Mouse (Mus musculus) cerebellum, adult (tissue): Measurements from ENCODE around the gene Osbpl9.

ENCODE experiments used
- ATAC-seq: cut with Nextera tagmentation; 2 replicates; pipeline ENCODE4 v1.9.2; 2017; ENCODE audit warnings: mild to moderate bottlenecking, moderate library complexity, mixed read lengths; ENCODE audit not compliant: insufficient number of reproducible peaks, low FRiP score, low TSS enrichment

Gene Osbpl9

DNA sequence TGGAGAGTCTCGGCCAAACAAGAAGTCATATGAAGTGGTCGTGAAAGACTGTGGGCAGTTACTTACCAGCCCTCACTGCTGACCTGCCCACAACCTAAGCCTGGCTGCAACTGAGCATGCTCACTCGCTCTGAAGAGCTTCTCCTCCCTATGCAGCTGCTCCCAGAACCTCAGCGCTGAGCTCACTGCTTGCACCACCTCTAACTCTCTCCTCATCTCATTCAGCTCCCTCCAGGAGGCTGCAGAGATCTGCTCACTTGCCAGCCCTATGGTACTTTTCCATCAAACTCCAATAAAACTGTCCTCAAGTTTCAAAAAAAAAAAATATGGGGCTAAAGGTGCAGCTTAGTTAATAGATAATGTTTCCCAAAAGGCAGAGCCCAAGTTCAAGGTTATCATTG lies 63.5 kb downstream of the Osbpl9 start:
- ATAC-seq: no peak

DNA sequence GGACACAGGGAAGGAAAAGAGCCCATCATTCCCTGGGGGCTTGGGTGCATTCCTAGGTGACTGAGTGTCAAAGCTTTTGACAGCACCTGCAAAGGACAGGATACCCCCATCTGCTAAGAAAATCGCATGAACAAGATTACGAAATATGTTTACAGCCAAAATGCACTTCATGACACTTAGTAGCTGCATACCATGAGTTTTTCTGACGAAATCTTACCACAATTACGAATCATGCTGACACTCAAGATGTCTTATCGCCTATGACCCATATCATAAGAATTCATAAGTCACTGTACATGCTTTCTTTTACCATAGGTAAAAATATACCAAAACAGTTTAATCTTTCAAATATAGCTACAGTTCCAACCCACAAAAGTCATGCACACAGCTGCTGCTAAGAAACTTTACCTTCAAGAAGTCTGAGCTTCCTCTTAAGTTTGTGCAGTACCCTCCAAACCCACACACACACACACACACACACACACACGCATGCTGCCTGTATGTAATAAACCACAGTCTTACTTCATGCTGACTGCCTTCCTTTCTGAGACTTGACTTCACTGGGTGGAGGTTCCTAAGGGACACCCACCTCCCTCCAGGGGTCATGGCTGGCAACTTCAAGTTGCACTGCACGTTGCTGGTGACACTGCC lies 65.5 kb downstream of the Osbpl9 start:
- ATAC-seq: no peak

DNA sequence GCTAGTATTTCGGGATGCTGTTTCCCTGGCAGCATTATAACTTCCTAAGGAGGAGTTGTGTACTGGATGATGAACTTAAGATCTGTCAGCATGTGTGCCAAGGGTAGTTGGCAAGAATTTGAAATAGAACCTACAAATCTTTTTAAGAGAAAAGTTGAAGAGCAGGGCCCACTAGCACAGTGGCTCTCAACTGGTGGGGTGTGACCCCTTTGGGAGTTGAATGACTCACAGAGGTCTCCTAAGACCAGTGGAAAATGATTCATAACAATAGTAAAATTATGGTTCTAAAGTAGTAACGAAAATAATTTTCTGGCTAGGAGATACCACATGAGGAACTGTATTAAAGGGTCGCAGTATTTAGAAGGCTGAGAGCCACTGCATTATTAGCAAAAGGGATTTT lies 67.1 kb downstream of the Osbpl9 start:
- ATAC-seq: no peak

DNA sequence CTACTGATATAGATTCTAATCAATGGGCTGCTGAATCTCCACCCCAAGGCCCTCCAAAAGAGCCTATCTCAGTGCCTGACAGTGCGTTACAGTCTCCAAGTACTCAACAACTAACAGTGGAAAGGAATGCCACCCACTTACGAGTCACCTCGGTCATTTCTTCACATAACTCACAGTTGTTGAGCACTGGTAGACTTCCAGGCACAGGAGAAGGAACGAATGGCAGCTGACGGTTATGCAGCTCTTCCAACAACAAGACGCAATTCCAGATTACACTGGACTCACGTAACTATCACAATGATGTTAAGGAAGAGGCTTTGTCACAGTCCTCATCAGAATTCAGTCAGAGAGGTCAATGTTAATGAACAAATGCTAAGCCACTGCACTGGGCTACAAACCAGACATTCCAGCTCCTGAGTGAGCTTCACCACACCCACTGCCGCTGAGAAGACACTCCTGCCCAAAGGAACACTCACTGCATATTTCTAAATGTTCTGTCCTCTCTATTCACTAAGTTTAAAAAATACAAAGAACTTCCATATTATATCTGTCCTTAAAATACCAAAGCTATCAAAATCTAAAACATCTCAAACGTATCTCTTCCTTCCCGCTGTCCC lies 70.7 kb downstream of the Osbpl9 start:
- ATAC-seq: no peak

DNA sequence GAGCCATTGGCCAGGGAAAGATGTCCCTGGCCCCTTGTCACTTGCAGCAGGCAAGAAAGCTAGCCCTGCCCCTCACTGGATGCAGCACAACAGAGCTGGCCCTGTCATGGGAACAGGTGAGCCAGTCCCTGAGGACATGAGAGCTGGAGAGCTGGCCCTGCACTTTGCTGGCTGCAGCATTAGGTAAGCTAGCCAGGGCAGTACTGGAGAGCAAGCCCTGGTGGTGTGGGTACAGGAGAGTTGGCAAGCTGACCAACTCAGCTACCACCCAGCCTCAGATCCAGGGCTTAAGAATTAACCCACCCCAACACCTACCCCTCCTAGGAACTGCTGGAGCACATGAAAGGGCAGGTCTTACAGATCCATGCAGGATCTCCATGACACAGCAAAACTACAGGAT lies 73.1 kb downstream of the Osbpl9 start:
- ATAC-seq: no peak

DNA sequence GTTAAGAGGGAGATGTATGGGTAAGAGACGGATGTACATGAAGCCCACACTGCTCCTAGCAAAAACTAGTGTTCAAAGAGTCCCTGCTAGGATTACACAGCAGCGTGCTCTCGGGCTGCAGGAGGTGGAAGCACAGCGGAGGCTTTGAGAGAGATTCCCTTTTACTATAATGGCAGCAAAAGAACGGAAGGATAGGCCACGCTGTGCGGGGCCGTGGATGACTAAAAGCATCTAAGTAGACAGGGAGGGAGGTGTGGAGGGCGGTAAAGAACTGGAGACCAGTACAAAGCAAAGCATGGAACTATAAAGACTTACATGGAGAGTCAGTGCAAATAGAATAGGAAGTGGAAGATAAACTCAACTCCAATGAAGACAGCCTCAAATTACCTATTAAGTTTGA lies 74.1 kb downstream of the Osbpl9 start:
- no peak for ATAC-seq

DNA sequence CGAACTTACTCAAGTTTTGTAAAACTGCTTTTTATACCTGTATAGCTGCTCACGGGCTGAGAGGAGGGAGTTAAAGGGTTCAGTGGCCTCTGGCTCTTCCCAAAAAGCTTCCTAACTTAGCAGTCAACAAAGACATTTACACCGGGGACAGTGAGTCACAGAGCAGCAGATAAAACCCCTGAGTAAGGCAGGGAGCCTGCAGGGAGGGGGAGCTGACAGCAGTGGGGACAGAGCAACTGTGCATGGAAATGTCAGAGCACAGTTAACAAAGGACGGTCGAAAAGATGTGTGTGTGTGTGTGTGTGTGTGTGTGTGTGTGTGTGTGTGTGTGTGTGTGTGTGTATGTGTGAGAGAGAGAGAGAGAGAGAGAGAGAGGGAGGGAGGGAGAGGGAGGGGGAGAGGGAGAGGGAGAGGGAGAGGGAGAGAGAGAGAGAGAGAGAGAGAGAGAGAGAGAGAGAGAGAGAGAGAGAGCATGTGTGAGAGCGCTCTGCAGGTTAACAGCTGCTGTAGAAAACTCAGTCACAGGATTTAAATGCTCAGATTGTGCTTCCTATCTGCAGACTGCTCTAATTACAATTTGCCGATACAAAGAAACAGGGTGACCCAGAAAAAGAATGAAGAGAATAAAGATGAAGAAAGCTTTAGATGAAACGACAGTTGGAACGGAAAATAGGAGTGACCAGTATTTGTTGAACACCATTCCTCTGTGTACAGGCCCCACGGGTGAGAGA lies 75.1 kb downstream of the Osbpl9 start:
- ATAC-seq: no peak

DNA sequence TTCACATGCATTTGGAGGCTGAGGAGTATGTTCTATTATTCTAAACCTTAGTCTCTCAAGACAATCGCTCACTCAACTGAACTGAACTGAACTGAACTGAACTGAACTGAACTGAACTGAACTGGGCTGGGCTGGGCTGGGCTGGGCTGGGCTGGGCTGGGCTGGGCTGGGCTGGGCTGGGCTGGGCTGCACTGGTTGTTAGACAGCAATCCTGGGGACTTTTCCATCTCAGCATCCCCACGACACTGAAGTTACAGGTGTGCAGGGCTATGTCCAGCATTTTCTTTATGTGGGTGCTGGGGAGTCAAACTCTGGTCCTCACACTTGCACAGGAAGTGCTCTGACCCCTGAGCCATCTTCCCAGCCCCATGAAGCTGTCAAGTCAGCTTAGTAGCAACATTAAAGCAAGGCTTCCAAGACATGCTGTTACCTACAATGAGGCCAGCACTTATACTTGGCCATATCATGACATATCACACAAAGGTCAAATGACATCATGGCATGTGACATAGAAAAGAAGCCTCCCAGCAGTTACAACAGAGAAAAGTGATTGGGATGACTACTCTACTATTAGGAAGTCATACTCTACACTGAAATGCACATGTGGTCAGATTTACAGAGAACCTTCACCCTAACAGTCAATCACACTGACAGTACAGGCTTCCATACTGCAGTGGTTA lies 76.2 kb downstream of the Osbpl9 start:
- no peak for ATAC-seq

DNA sequence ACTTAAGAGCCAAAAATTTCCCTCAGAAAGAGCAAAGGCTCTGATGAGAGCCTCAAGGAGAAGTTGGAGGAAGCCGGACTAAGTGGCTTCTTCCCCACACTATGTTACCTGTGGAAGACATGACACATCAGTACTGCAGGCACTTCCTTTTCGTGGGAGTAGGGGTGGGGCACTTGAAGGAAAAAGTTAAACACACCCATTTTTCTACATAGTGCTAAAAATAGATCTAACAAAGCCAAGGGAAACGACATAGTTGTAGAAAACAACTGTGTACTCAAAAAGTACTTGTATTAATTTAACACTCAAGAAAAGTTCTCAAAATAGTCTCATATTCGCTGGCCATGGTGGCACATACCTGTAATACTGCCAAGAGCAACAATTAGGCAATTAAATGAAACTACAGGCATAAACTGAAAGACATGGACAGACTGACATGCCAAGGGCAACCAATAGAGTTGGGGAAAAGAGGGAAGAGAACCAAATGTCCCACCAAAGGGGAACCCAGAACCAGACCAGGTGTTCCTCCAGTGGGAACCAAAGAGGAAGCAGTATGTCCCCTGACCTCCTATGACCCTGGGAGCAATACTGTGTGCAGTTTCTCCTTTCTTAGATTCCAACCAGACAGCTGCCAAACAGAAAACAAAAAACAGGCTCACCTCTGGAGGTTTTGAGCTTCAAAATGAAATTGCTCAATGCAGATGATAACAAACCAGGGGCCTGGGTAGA lies 79.1 kb downstream of the Osbpl9 start:
- no peak for ATAC-seq

DNA sequence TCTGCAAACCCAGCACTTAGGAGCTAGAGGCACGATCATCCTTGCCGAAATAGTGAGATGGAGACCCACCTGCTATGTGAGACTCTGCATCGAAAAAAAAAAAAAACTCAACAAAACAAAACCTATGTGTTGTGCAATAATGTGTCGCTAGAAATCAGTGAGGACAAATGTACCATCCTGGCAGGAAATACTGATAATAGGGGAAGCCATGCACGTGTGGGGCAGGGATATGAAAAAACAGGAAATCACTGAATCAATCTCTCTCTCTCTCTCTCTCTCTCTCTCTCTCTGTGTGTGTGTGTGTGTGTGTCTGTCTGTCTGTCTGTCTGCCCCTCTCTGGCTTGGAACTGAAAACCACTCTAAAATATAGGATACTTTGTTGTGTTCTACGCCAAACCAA lies 81.3 kb downstream of the Osbpl9 start:
- no peak for ATAC-seq

DNA sequence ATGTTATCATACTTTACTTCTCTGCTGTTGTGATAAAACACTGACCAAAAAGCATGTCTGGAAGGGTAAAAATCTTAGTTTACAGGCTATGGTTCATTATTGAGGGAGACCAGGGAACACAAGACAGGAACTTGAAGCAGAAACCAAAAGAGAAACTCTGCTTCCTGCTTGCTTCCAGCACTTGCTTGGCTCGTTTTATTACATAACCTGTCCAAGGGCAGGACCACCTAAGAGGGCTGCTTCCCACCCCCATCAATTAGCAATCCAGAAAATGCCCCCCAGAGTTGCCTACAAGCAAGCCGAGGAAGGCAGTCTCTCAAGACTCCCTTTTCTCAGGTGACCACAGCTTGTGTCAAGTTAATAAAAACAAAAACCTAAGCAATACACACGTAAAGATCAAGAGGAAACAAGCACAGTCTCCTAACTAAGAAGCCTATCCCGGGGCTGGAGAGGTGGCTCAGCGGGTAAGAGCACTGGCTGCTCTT lies 82.4 kb downstream of the Osbpl9 start:
- ATAC-seq: no peak

DNA sequence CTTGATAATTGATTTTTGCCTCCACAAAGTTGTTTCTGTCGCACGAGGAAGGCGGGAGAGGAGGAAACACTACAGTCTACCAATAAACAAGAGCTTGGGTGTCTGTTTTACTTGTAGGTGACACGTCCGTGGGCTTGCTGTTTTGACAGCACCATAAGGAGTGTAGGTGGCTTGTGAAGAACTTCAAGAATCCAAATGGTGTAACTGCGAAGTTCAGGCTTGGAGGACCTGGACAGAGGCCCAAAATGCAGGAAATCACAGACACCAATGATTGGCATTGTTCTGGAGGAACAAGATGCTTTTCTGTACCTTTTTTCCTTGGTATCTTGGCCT lies 83.8 kb downstream of the Osbpl9 start:
- ATAC-seq: peak; percentile 47

DNA sequence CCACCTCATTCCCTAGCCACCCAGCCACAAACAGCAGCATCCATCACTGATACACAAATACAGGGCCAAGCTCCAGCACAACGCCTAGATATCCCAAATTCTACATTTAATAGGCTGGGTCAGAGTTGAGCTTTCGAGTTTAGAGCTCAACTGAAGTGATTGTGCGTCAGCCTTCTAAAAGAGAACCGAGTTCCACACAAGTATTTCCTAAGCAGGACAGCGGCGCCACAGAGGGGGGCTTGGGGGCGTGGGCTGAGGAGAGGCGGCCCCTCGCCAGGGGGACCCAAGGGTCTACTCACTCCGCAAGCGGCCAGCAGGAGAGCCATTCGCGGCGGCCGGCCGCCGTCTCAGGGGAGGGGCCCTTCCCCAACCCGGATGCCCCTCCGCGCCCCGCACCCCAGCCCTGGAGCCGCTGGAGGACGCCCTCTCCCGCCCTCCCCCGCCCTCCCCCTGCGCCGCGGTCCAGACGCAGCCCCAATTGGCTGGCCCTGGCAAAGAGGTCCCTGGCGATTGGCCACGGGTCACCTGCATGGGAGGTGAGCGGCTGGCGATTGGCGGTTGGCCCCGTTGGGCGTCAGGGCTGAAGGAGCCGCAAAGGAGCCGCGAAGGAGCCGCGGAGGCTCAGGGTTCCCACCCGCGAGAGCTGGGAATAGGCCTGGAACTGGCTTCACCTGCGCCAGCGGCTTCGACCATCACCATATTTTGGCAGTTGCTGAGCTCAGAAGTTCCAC lies 84.3 kb downstream of the Osbpl9 start:
- ATAC-seq: peak; percentile 96

DNA sequence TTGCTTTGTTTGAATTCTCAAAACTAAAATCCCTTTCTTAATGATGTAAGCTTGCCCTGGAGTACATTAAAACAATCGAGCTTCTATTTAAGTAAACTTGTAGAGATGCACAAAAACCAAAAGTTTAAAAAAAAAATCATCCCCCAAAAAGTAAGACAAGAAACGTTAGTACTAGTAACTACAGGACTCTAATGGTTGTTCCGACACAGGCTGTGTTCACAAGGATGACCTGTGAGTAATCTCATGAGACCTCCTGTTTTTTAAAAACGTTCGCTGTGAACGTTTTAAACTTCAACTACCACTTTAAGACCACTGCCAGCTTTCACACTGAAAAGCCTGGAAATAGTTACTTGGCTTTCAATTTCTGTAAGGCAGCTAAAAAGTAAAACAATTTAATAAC lies 85.1 kb downstream of the Osbpl9 start:
- ATAC-seq: no peak

DNA sequence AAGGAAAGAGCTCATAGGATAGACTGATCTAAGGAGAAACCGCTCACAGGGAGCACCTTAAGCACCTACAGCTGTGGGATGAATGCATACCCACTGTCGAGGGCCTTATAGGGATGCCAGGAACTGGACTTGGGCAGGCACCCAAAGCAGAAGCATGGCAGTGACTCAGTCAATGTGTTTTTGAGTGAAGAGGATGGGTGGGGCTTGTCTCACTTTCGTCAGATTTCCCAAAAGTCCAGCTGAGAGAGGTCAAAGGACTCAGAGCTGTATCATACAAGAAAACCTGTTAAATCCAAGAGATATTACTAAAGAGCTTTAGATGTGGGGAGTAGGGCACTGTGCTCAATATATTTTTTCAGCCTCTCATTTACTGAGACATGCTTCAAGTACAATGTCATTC lies 85.6 kb downstream of the Osbpl9 start:
- no peak for ATAC-seq

DNA sequence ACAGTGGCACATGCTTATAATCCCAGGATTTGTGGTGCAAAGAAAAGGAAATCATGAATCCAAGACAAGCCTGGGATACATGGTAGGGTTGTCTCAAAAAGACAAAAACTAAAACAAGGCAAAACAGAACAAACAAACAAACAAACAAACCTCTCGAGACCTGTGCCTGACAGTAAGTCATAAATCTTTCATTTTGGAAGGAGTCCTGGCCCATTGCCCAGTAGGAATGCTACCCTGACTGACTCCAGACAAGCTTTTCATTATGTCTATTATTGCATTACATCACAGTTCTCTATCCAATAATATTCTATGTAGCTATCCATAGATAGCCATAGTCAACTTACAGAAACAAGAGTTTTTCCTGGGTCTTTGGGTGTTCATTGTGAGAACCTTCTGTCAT lies 86.3 kb downstream of the Osbpl9 start:
- ATAC-seq: no peak

DNA sequence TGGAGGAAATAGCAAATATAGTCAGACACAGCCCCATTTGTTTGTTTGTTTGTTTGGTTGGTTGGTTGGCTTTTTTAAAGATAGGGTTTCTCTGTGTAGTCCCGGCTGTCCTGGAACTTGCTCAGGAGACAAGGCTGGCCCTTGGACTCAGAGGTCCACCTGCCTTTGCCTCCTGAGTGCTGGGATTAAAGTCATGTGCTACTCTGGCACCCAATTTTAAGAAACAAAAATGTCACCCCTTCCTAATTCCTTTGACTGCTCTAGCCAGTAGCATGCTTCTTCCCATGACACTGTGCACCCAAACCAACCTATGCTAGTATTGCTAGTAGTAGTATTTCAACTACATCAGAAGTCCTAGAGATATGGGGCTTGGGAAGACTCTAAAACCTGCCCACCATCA lies 87.8 kb downstream of the Osbpl9 start:
- no peak for ATAC-seq

DNA sequence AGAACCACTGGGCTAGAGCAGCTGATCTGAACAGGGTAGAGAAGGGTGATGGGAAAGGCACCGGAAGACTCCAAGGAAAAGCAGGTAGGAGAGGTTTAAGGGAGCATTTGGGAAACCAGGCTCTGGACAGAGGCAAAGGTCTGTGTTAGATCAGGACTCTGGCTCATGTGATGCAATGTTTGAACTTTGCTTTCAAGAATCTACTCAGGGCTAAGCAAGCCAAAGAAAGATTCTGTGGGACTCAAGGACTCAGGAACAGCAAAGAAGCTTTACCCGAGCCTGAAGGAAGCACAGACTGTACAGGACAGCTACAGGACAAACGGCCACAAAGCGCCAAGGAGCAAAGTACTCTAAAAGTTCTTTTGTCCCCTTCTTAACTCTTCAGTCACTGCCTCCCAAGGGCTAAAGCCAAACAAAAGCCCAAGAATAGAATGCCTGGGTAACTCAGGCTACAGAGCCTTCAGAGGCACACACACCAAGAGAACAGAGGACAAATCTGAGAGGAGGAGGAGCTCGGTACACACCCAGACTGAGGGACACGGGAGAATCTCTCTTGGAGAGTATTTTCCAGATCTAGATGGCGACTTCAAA lies 89.1 kb downstream of the Osbpl9 start:
- no peak for ATAC-seq

DNA sequence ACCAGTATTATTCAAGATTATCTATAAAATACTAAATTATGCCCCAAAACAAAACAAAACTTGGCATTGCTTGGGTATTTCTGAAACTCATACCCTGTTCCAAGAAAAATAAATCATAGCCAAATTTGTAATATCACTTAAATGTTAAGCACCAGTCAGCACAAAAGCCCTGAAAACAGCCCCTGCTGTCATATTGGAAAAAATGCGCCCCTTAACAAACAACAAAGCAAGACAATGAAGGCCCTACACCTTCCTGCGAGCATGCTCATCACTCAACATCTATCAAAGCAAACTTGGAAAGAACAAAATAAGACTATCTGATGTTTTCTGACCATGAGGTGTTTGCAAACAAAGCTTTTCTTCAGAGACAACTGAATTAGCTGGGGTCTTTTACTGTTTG lies 91.1 kb downstream of the Osbpl9 start:
- no peak for ATAC-seq

DNA sequence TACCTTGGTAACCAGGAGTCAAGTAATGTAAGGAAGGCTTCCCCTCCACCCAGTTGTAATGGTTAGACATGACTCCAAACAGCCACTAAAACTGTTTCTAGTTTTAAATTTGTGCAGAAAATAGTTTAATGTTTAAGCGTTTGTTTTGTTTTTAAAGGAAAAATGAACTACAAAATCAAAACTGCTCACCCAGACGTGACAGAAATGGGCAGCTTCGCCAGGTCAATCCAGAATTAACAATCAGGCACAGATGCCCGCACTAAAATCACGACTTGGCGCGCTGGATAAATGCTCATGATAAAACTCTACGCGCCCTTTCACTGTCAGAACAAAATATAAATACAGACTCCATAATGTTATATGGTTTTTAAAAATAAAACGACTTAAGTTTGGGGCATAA lies 92.4 kb downstream of the Osbpl9 start:
- ATAC-seq: no peak
